Comparison of ENCODE assay signal across 8 mouse cellular contexts in genomic region chr17:78912861-78913281, GRCm38 (mm10). TPM values are rescaled to one million over a fixed set of nuclear protein-coding genes. Genes with fewer than 3 reads are reported as not detected.
DNase-seq lines count a peak whose midpoint lies in the region; ATAC-seq and TF ChIP-seq lines count a peak whose summit lies in the region.

No protein-coding gene starts in this region.

- H3K4me3 ChIP-seq in gastrocnemius, adult 2 months: peak overlapping the region; percentile 56
- peak overlapping the region; percentile 22 for H3K4me3 ChIP-seq in hindbrain, embryonic 11.5 days (ENCODE audit: low read depth, low read length)
- H3K4me3 ChIP-seq in liver, postnatal 0 days (ENCODE audit: low read depth, low read length): peak overlapping the region; percentile 33
- H3K4me3 ChIP-seq in stomach, postnatal 0 days (ENCODE audit: low read depth, low read length): peak overlapping the region; percentile 8; the same call in 1 of the 2 replicates

- DNase-seq in gastrocnemius, adult 2 months: no peak
- DNase-seq in gastrocnemius, postnatal 25 days: no peak
- DNase-seq in thymus, postnatal 0 days (ENCODE audit: low spot score): peak; percentile 11
- DNase-seq in thymus, postnatal 10 days (ENCODE audit: low spot score in 2 of 2): no peak
- DNase-seq in hindbrain, embryonic 11.5 days (ENCODE audit: low spot score): peak; percentile 41
- DNase-seq in liver, postnatal 0 days: peak; percentile 53
- DNase-seq in stomach, postnatal 0 days (ENCODE audit: low spot score): no peak
- DNase-seq in natural killer cell, adult 2 months (ENCODE audit: low spot score in 2 of 2): no peak

- intact Hi-C loops in gastrocnemius, adult 2 months (cut with DNase I): no loop called here

- H3K36me3 ChIP-seq in hindbrain, embryonic 11.5 days (ENCODE audit: control insufficient read depth, insufficient read depth, low read length): no peaks in the 10 kb centered on the region
- H3K36me3 ChIP-seq in liver, postnatal 0 days (replicated peaks; ENCODE audit: insufficient read depth, low read length): no peaks in the 10 kb centered on the region
- H3K36me3 ChIP-seq in stomach, postnatal 0 days (ENCODE audit: control insufficient read depth, insufficient read depth, low read length): no peaks in the 10 kb centered on the region

- TF ChIP-seq CTCF in gastrocnemius, adult 2 months (IDR thresholded peaks at IDR 0.05): no peak
- no peak for TF ChIP-seq CTCF in liver, postnatal 0 days (IDR thresholded peaks at IDR 0.05; ENCODE audit: low read depth)
- no peak for TF ChIP-seq CTCF in stomach, postnatal 0 days (IDR thresholded peaks at IDR 0.05; ENCODE audit: low read depth)

- 0 out of 2 replicates have a peak, but pooled peaks have one; percentile 17 for TF ChIP-seq EP300 in liver, postnatal 0 days (IDR thresholded peaks at IDR 0.05; ENCODE audit: low read depth)
- TF ChIP-seq EP300 in stomach, postnatal 0 days (optimal IDR thresholded peaks at IDR 0.05): no peak

- WGBS in hindbrain, embryonic 11.5 days: 35% methylated on average over 6 of the region's 6 CpGs
- WGBS in liver, postnatal 0 days (ENCODE audit: insufficient replicate concordance): 20% methylated on average over 6 of the region's 6 CpGs
- WGBS in stomach, postnatal 0 days: 28% methylated on average over 6 of the region's 6 CpGs

- peak overlapping the region; percentile 36; the same call in 1 of the 2 replicates for H3K4me2 ChIP-seq in hindbrain, embryonic 11.5 days (replicated peaks; ENCODE audit: low read depth, low read length)
- peak overlapping the region; percentile 53 for H3K4me2 ChIP-seq in liver, postnatal 0 days (ENCODE audit: low read depth, low read length)
- H3K4me2 ChIP-seq in stomach, postnatal 0 days (replicated peaks; ENCODE audit: low read depth): peak overlapping the region; percentile 33

- H3K9ac ChIP-seq in hindbrain, embryonic 11.5 days (ENCODE audit: low read depth, low read length): no peak overlapping the region
- peak overlapping the region; percentile 2; the same call in 1 of the 2 replicates for H3K9ac ChIP-seq in liver, postnatal 0 days (replicated peaks)
- H3K9ac ChIP-seq in stomach, postnatal 0 days (ENCODE audit: low read length): no peak overlapping the region

- no peaks in the 10 kb centered on the region for H3K27me3 ChIP-seq in hindbrain, embryonic 11.5 days (ENCODE audit: control insufficient read depth, insufficient read depth, low read length)
- no peaks in the 10 kb centered on the region for H3K27me3 ChIP-seq in liver, postnatal 0 days (ENCODE audit: insufficient read depth, low read length)
- H3K27me3 ChIP-seq in stomach, postnatal 0 days (ENCODE audit: control insufficient read depth, insufficient read depth, low read length): no peaks in the 10 kb centered on the region

- H3K27ac ChIP-seq in gastrocnemius, adult 2 months: no peak overlapping the region
- H3K27ac ChIP-seq in hindbrain, embryonic 11.5 days (ENCODE audit: low read depth, low read length): no peak overlapping the region
- no peak overlapping the region for H3K27ac ChIP-seq in liver, postnatal 0 days (ENCODE audit: low read depth)
- no peak overlapping the region for H3K27ac ChIP-seq in stomach, postnatal 0 days (replicated peaks)

- peak; percentile 43 for ATAC-seq in hindbrain, embryonic 11.5 days (ENCODE audit: low FRiP score)
- peak; percentile 9; the same call in 1 of the 2 replicates for ATAC-seq in liver, postnatal 0 days
- no peak; the same call in 1 of the 2 replicates for ATAC-seq in stomach, postnatal 0 days (ENCODE audit: low FRiP score, low TSS enrichment)

- no peaks in the 10 kb centered on the region for H3K9me3 ChIP-seq in hindbrain, embryonic 11.5 days (ENCODE audit: control insufficient read depth, low read length)
- no peaks in the 10 kb centered on the region for H3K9me3 ChIP-seq in liver, postnatal 0 days (ENCODE audit: low read length)
- no peaks in the 10 kb centered on the region for H3K9me3 ChIP-seq in stomach, postnatal 0 days (ENCODE audit: control insufficient read depth, low read length)

- no peaks in the 10 kb centered on the region; the same call in 1 of the 2 replicates for H3K4me1 ChIP-seq in hindbrain, embryonic 11.5 days (replicated peaks; ENCODE audit: control insufficient read depth, insufficient read depth, low read length)
- H3K4me1 ChIP-seq in liver, postnatal 0 days (ENCODE audit: insufficient read depth): peaks cover 18% of the 10 kb centered on the region
- no peaks in the 10 kb centered on the region; the same call in 1 of the 2 replicates for H3K4me1 ChIP-seq in stomach, postnatal 0 days (replicated peaks; ENCODE audit: control insufficient read depth, insufficient read depth)

RNA-seq across cellular contexts. Expression of gene Cebpzos, which starts 3.4 kb away (rescaled TPM):
- total RNA-seq in gastrocnemius, adult 2 months (2021): 10 to 100 TPM; 36.5 to 48.7 TPM
- total RNA-seq in gastrocnemius, postnatal 25 days (2021): 10 to 100 TPM; 40.3 to 42.0 TPM
- polyA plus RNA-seq in thymus, postnatal 0 days (2015; fragmentation: Nextera tagmentation; extraction: Ambion mirVana): 76.0 and 79.3 TPM in 2 replicates
- 110 and 118 TPM in 2 replicates for polyA plus RNA-seq in hindbrain, embryonic 11.5 days (2014; fragmentation: Nextera tagmentation; extraction: Ambion mirVana)
- 57.0 and 59.5 TPM in 2 replicates for polyA plus RNA-seq in liver, postnatal 0 days (2015; fragmentation: Nextera tagmentation; extraction: Ambion mirVana)
- 131 and 136 TPM in 2 replicates for polyA plus RNA-seq in stomach, postnatal 0 days (2015; fragmentation: Nextera tagmentation; extraction: Ambion mirVana)

RNA-seq across cellular contexts. Expression of gene Sult6b1, which starts 6.1 kb away (rescaled TPM):
- total RNA-seq in gastrocnemius, adult 2 months (2021): not detected
- not detected for total RNA-seq in gastrocnemius, postnatal 25 days (2021)
- 0.08 and 0.17 TPM in 2 replicates for polyA plus RNA-seq in thymus, postnatal 0 days (2015; fragmentation: Nextera tagmentation; extraction: Ambion mirVana)
- 0.07 and 0.15 TPM in 2 replicates for polyA plus RNA-seq in hindbrain, embryonic 11.5 days (2014; fragmentation: Nextera tagmentation; extraction: Ambion mirVana)
- polyA plus RNA-seq in liver, postnatal 0 days (2015; fragmentation: Nextera tagmentation; extraction: Ambion mirVana): 0.07 and 0.08 TPM in 2 replicates
- polyA plus RNA-seq in stomach, postnatal 0 days (2015; fragmentation: Nextera tagmentation; extraction: Ambion mirVana): 0.07 and 0.12 TPM in 2 replicates

RNA-seq across cellular contexts. Expression of gene Cebpz, which starts 24.0 kb away (rescaled TPM):
- 10 to 100 TPM; 26.2 to 27.5 TPM for total RNA-seq in gastrocnemius, adult 2 months (2021)
- total RNA-seq in gastrocnemius, postnatal 25 days (2021): 10 to 100 TPM; 16.4 to 21.8 TPM
- polyA plus RNA-seq in thymus, postnatal 0 days (2015; fragmentation: Nextera tagmentation; extraction: Ambion mirVana): 86.9 and 103 TPM in 2 replicates
- 55.6 and 61.5 TPM in 2 replicates for polyA plus RNA-seq in hindbrain, embryonic 11.5 days (2014; fragmentation: Nextera tagmentation; extraction: Ambion mirVana)
- polyA plus RNA-seq in liver, postnatal 0 days (2015; fragmentation: Nextera tagmentation; extraction: Ambion mirVana): 32.1 and 34.6 TPM in 2 replicates
- polyA plus RNA-seq in stomach, postnatal 0 days (2015; fragmentation: Nextera tagmentation; extraction: Ambion mirVana): 32.6 and 44.7 TPM in 2 replicates

RNA-seq across cellular contexts. Expression of gene Ndufaf7, which starts 24.1 kb away (rescaled TPM):
- 10 to 100 TPM; 22.0 to 31.8 TPM for total RNA-seq in gastrocnemius, adult 2 months (2021)
- total RNA-seq in gastrocnemius, postnatal 25 days (2021): 10 to 100 TPM; 24.7 to 27.8 TPM
- polyA plus RNA-seq in thymus, postnatal 0 days (2015; fragmentation: Nextera tagmentation; extraction: Ambion mirVana): 45.1 and 55.0 TPM in 2 replicates
- polyA plus RNA-seq in hindbrain, embryonic 11.5 days (2014; fragmentation: Nextera tagmentation; extraction: Ambion mirVana): 52.7 and 54.3 TPM in 2 replicates
- 18.8 and 22.2 TPM in 2 replicates for polyA plus RNA-seq in liver, postnatal 0 days (2015; fragmentation: Nextera tagmentation; extraction: Ambion mirVana)
- 37.8 and 40.6 TPM in 2 replicates for polyA plus RNA-seq in stomach, postnatal 0 days (2015; fragmentation: Nextera tagmentation; extraction: Ambion mirVana)

RNA-seq across cellular contexts. Expression of gene Eif2ak2, which starts 30.5 kb away (rescaled TPM):
- 1 to 10 TPM; 3.6 to 4.0 TPM for total RNA-seq in gastrocnemius, adult 2 months (2021)
- 1 to 10 TPM; 4.4 to 4.5 TPM for total RNA-seq in gastrocnemius, postnatal 25 days (2021)
- polyA plus RNA-seq in thymus, postnatal 0 days (2015; fragmentation: Nextera tagmentation; extraction: Ambion mirVana): 10.4 and 15.4 TPM in 2 replicates
- polyA plus RNA-seq in hindbrain, embryonic 11.5 days (2014; fragmentation: Nextera tagmentation; extraction: Ambion mirVana): 5.5 and 7.4 TPM in 2 replicates
- polyA plus RNA-seq in liver, postnatal 0 days (2015; fragmentation: Nextera tagmentation; extraction: Ambion mirVana): 7.4 and 8.4 TPM in 2 replicates
- polyA plus RNA-seq in stomach, postnatal 0 days (2015; fragmentation: Nextera tagmentation; extraction: Ambion mirVana): 7.6 and 12.4 TPM in 2 replicates

Comparison
In these comparisons a context has a peak if more than half of its experiments do, and no peak if none do; other contexts are left out.
1. DNase-seq: peak in thymus, postnatal 0 days (single experiment), hindbrain, embryonic 11.5 days (single experiment) and liver, postnatal 0 days (single experiment); none in gastrocnemius, adult 2 months (single experiment), gastrocnemius, postnatal 25 days (single experiment), thymus, postnatal 10 days (0 of 2), stomach, postnatal 0 days (single experiment) and natural killer cell, adult 2 months (0 of 2).
2. Peak in every context shown above with its lines, with median percentiles within 50 percentile points of each other: H3K4me3 ChIP-seq and H3K4me2 ChIP-seq.